Mouse (Mus musculus): ENCODE measurements around the gene Dlst. TPM values are rescaled to one million over a fixed set of nuclear protein-coding genes. Genes with fewer than 3 reads are reported as not detected.

Gene Dlst
- 145 and 157 TPM in 2 replicates for polyA plus RNA-seq (2012; rRNA removed)

DNA sequence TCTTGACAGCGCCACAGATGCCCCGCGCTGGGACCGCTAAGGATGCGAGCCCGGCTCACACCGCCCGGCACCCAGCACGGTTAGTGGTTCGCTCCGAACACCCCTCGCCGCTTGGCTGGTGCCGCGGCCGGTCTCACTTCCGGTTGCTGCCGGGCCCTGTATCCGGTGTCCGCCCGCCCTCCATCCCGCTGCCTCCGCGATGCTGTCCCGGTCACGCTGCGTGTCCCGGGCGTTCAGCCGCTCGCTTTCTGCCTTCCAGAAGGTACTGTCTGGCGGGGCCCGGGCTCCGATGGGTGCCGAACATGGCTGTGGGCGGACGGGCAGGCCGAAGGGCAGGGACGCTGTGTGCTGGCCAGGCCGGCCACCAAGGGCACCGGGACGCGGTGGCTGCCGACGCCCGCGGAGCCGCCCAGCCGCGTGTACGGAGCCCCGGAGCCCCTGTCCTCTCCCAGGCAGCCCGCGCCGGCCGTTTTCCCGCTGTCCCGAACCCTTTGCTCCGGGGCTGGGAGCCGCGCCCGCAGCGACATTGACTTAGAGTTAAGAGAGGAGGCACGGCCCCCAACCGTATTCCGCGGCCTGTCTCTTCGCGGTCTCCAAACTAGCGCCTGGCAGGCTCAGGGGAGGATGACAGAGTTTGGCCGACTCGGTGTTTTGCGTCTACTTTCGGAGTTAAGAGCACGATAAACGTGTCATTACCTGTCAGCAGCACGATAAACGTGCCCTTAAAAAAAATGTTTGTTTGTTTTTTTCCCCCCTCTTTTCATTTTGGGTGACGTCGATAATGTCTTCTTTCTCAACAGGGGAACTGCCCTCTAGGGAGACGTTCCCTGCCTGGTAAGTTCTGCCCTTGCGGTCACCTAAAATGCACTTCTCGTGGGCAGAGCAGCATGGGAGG lies at the start of gene Dlst, which contains the start of gene Prox2:
Dlst (plus strand) TSS at position 136 of the 895 bp plus-strand sequence.
Prox2 (minus strand) TSS at position 62 of the 895 bp plus-strand sequence.
- peak; percentile 94 for DNase-seq (ENCODE audit: low read depth)
- TF ChIP-seq CTCF (IDR thresholded peaks at IDR 0.05; ENCODE audit: borderline replicate concordance, extremely low read depth, insufficient read depth, insufficient read length): no peak
- peak; percentile 71 for TF ChIP-seq POLR2A (IDR thresholded peaks at IDR 0.05; ENCODE audit: borderline replicate concordance, extremely low read depth, insufficient read depth, insufficient read length, poor library complexity, severe bottlenecking)

DNA sequence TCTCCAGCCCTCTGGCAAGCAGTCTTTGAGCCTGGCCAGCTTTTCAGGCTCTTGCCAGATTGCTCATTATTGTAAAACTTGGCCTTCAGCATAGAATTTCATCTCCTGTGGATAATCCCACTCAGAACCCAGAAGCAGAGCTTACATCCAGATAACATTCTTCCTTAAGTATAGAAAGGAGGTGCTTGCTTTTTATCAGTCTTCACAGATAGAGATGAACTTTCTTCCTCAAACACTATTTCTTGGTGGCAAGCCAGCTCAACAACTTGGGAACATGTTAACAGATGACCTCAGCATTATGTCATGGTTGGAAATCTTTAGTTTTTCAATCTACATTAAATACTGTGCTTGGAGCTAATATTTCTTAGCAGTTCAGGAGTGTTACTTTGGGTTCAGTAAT lies 39.6 kb upstream of the Dlst start:
- DNase-seq (ENCODE audit: low read depth): no peak
- TF ChIP-seq POLR2A (IDR thresholded peaks at IDR 0.05; ENCODE audit: borderline replicate concordance, extremely low read depth, insufficient read depth, insufficient read length, poor library complexity, severe bottlenecking) (no peak), CTCF (IDR thresholded peaks at IDR 0.05; ENCODE audit: borderline replicate concordance, extremely low read depth, insufficient read depth, insufficient read length) (no peak)

DNA sequence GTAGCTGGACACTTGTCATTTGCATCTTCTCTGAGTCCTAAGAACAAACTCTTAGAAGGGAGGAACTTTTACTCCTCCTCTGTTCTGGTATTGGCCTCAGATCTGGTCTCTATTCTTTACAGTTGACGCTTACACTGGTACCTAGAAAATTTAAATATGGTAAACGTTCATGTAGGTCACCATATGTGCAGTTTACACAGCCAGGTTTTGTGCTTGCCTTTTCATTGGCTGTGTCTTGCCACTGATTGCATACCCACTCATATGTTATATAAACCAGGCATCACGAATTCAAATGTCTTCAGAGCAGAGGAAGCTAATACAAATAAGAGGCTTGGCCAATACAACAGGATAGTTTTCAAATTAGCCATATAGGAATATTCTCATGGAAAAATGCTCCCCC lies 33.5 kb upstream of the Dlst start:
- TF ChIP-seq CTCF (IDR thresholded peaks at IDR 0.05; ENCODE audit: borderline replicate concordance, extremely low read depth, insufficient read depth, insufficient read length): no peak
- no peak for TF ChIP-seq POLR2A (IDR thresholded peaks at IDR 0.05; ENCODE audit: borderline replicate concordance, extremely low read depth, insufficient read depth, insufficient read length, poor library complexity, severe bottlenecking)
- DNase-seq (ENCODE audit: low read depth): no peak

DNA sequence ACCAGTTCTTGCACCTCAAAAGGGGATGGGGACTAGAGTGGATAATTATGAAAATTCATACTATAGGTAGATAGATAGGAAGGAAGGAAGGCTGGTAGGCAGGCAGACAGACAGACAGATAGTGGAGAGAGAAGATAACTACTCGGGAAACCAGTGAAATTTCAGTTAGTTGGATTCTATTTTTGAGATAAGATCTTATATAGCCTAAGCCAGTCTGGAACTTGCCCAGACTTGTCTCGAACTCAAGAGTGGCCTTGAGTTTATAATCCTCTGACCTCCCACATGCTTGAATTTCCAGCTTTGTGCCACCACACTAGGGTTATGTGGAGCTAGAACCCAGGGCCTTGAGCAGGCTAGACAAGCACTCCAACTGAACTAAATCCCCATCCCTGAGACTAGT lies 26.4 kb upstream of the Dlst start:
- DNase-seq (ENCODE audit: low read depth): no peak
- TF ChIP-seq CTCF (IDR thresholded peaks at IDR 0.05; ENCODE audit: borderline replicate concordance, extremely low read depth, insufficient read depth, insufficient read length): no peak
- no peak for TF ChIP-seq POLR2A (IDR thresholded peaks at IDR 0.05; ENCODE audit: borderline replicate concordance, extremely low read depth, insufficient read depth, insufficient read length, poor library complexity, severe bottlenecking)

DNA sequence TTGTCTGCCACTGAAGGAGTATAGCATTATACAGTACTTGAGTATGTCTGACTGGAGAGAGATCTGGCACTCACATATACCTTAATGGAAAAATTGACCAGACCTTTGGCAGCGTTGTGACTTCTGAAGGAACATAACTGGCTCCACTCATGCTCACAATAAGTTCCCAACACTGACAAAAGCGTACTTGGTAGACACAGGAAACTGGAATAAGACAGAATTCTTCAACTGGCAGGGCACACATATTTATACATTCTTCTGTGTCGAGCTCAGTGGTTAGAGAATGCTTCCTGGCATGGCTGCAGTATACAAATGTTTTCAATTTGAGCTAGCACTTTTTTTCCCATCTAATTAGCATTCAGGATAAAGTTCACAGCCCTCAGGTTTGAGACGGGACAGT lies 25.7 kb upstream of the Dlst start:
- no peak for TF ChIP-seq CTCF (IDR thresholded peaks at IDR 0.05; ENCODE audit: borderline replicate concordance, extremely low read depth, insufficient read depth, insufficient read length)
- no peak for TF ChIP-seq POLR2A (IDR thresholded peaks at IDR 0.05; ENCODE audit: borderline replicate concordance, extremely low read depth, insufficient read depth, insufficient read length, poor library complexity, severe bottlenecking)
- no peak for DNase-seq (ENCODE audit: low read depth)

DNA sequence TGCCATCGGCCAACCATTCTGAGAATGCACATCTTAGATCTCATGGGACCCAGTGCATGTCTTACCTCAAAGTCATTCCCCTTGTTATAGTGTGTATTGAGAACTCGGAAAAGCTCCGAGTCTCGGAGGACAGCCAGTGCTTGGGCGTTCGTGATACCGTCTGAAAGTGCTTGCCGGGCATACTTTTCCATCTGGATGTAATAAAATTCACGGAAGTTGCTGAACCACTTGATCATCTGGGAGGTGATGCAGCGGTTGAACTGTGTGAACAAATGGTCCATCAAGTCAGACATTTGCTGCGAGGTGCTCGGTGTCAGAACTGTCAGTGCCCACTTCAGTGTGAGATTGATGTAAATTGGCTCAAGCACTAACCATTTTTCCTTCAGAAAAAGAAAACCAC lies 22.8 kb upstream of the Dlst start:
- no peak for DNase-seq (ENCODE audit: low read depth)
- TF ChIP-seq POLR2A (IDR thresholded peaks at IDR 0.05; ENCODE audit: borderline replicate concordance, extremely low read depth, insufficient read depth, insufficient read length, poor library complexity, severe bottlenecking) (no peak), CTCF (IDR thresholded peaks at IDR 0.05; ENCODE audit: borderline replicate concordance, extremely low read depth, insufficient read depth, insufficient read length) (no peak)

DNA sequence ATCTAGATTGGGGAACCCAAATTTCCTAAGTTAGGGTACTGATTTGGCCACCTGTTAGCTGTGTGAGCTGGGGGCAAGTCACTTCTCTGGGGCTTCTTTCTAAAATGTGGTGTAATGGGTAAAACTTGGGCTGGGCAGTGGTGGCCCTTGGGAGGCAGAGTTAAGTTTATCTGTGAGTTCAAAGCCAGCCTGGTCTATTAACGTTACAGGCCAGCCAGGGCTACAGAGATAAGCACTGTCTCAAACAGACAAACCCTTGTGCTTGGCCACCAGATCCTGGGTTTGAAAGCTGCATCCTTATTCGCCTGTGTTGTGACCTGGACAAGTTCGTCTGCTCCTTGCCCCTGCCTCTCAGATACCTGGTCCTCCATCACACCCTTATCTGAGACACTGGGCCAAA lies 19.4 kb upstream of the Dlst start:
- no peak for DNase-seq (ENCODE audit: low read depth)

DNA sequence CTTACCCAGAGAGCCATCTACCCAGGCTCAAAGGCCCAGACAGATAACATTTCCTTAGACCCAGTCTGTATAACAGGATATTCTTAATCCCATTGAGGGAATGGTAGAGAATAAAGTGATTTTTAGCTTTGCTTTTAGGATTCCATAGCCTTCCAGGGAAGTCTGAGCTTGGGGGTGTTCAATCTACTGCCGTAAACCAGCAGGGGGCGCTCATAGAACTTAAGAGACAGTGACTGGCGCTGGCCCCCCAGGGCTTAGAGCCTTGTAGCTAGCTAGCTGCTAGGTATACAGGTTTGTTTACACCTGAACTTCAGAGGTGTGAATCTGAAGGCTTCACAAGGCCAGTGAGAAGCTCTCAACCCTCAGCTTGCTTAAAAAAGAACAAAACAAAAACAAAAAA lies 18.4 kb upstream of the Dlst start:
- DNase-seq (ENCODE audit: low read depth): peak; percentile 77
- TF ChIP-seq CTCF (IDR thresholded peaks at IDR 0.05; ENCODE audit: borderline replicate concordance, extremely low read depth, insufficient read depth, insufficient read length): peak; percentile 67
- TF ChIP-seq POLR2A (IDR thresholded peaks at IDR 0.05; ENCODE audit: borderline replicate concordance, extremely low read depth, insufficient read depth, insufficient read length, poor library complexity, severe bottlenecking): no peak

More for the DNA sequence above, 19.4 kb upstream of the Dlst start:
- TF ChIP-seq POLR2A (IDR thresholded peaks at IDR 0.05; ENCODE audit: borderline replicate concordance, extremely low read depth, insufficient read depth, insufficient read length, poor library complexity, severe bottlenecking): no peak
- no peak for TF ChIP-seq CTCF (IDR thresholded peaks at IDR 0.05; ENCODE audit: borderline replicate concordance, extremely low read depth, insufficient read depth, insufficient read length)

DNA sequence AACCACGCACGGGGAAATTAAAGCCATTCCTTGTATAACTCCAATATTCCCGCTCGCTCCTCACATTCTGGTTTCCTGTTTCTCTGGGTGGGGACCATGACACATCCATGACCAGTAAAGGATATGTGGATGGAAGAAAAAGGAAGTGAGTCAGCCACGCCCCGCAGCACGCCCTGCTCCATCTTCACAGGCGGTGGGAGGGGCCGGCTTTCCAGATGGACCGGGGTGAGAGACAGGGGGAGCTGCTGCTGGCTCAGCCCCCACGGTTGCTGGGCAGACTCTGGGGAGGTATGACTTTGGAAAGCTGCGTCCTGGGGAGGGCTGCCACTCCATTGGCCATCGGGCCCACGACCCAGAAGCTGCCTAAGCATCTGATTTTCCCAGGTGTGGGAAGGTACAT lies 16.6 kb upstream of the Dlst start:
- TF ChIP-seq POLR2A (IDR thresholded peaks at IDR 0.05; ENCODE audit: borderline replicate concordance, extremely low read depth, insufficient read depth, insufficient read length, poor library complexity, severe bottlenecking) (no peak), CTCF (IDR thresholded peaks at IDR 0.05; ENCODE audit: borderline replicate concordance, extremely low read depth, insufficient read depth, insufficient read length) (no peak)
- peak; percentile 41 for DNase-seq (ENCODE audit: low read depth)

DNA sequence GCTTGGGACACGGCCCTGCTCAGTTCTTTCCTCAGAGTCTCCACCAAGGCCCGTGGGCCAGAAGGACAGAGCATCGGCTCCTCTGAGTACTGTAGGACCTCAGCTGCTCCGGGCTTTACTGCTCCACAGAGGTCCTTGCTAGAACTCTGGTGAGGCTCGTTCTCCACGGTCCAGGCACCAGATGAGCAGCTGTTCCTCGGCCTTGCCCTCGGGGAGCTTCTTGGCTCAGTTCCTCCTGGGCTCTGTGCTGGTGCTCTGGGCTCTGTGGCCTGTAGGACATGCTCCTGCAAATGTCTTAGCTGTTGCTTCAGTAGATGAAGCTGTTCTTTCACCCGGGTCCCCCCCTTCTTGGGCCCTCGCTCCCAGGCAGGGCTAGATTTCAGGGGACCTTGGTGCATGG lies 15.9 kb upstream of the Dlst start:
- no peak for TF ChIP-seq POLR2A (IDR thresholded peaks at IDR 0.05; ENCODE audit: borderline replicate concordance, extremely low read depth, insufficient read depth, insufficient read length, poor library complexity, severe bottlenecking)
- no peak for TF ChIP-seq CTCF (IDR thresholded peaks at IDR 0.05; ENCODE audit: borderline replicate concordance, extremely low read depth, insufficient read depth, insufficient read length)
- no peak for DNase-seq (ENCODE audit: low read depth)

DNA sequence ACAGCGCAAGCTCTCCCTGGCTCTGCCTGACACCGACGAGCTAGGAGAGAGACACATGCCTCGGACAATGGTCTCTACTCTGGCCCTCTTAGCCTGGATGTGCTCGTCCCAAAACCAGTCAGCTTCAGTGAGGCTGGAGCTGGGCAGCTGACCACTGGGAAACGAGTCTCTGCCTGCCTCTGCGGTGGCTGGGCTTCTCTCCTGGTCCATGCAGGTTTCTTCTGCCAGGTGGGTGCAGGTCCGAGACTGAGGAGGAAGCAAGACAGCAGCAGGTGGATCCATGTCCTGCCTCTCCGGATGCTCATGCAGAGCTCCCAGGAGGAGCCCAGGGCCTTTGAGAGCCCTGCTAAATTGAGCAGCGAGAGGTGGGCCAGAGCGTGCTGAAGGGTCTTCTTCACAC lies 15.5 kb upstream of the Dlst start:
- no peak for DNase-seq (ENCODE audit: low read depth)
- no peak for TF ChIP-seq CTCF (IDR thresholded peaks at IDR 0.05; ENCODE audit: borderline replicate concordance, extremely low read depth, insufficient read depth, insufficient read length)
- no peak for TF ChIP-seq POLR2A (IDR thresholded peaks at IDR 0.05; ENCODE audit: borderline replicate concordance, extremely low read depth, insufficient read depth, insufficient read length, poor library complexity, severe bottlenecking)

DNA sequence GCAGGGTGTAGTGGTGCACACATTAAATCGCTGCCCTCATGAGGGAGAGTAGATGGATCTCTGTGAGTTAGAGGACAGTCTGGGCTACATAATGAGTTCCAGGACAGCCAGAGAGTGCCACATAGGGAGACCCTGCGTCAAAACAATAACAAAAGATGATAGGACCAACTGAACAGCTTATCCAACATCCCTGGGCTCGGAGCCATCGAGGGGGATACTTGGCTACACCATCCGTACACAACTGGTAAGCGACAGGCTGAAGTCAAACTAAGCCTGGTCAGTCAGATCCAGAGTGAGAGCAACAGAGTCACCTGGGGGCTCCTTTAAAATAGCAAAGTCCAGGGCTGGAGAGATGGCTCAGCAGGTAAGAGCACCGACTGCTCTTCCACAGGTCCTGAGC lies 14.8 kb upstream of the Dlst start:
- DNase-seq (ENCODE audit: low read depth): no peak
- TF ChIP-seq CTCF (IDR thresholded peaks at IDR 0.05; ENCODE audit: borderline replicate concordance, extremely low read depth, insufficient read depth, insufficient read length): no peak
- no peak for TF ChIP-seq POLR2A (IDR thresholded peaks at IDR 0.05; ENCODE audit: borderline replicate concordance, extremely low read depth, insufficient read depth, insufficient read length, poor library complexity, severe bottlenecking)
